Mouse (Mus musculus) ES-E14 (cell line): ENCODE measurements around the gene Hoxb3. TPM values are rescaled to one million over a fixed set of nuclear protein-coding genes. Genes with fewer than 3 reads are reported as not detected.

ENCODE experiments used
- DNase-seq: peaks from one replicate; pipeline ENCODE4 v3.0.0-alpha.2; 2013; ENCODE audit warnings: low read depth, low spot score
- H3K27ac ChIP-seq: 2 replicates; pipeline ENCODE4 v1.5.1; 2012; ENCODE audit warnings: low read depth, mild to moderate bottlenecking, low read length, moderate library complexity, mixed read lengths; ENCODE audit not compliant: poor library complexity, insufficient read depth, severe bottlenecking
- H3K36me3 ChIP-seq: 2 replicates; pipeline ENCODE4 v1.6.1; 2012; ENCODE audit warnings: mild to moderate bottlenecking, low read length, moderate library complexity, mixed read lengths; ENCODE audit not compliant: control insufficient read depth, poor library complexity, insufficient read depth, severe bottlenecking
- H3K4me1 ChIP-seq, 2 experiments: fragments of 150-350 bp in 1 of 2; sonication (generic) in 1 of 2; 2 replicates each; pipeline ENCODE4 v1.6.1; 2012; ENCODE audit warnings: low read length in 2 of 2, mild to moderate bottlenecking in 1 of 2, mixed read lengths in 1 of 2; ENCODE audit not compliant: control insufficient read depth in 2 of 2, insufficient read depth in 2 of 2, poor library complexity in 1 of 2
- H3K4me3 ChIP-seq, 2 experiments: fragments of 150-350 bp in 1 of 2; sonication (generic) in 1 of 2; 2 replicates each; pipeline ENCODE4 v1.5.1; 2012; ENCODE audit warnings: low read length in 2 of 2, low read depth in 1 of 2, mild to moderate bottlenecking in 1 of 2, mixed read lengths in 1 of 2; ENCODE audit not compliant: insufficient read depth in 1 of 2, poor library complexity in 1 of 2, severe bottlenecking in 1 of 2
- H3K9ac ChIP-seq: 2 replicates; pipeline ENCODE4 v1.6.1; 2012; ENCODE audit warnings: low read depth, mild to moderate bottlenecking, low read length, mixed read lengths; ENCODE audit not compliant: poor library complexity, insufficient read depth, severe bottlenecking
- H3K9me3 ChIP-seq: fragments of 150-350 bp; sonication (generic); 2 replicates; pipeline ENCODE4 v1.6.1; 2012; ENCODE audit warnings: low read depth, mild to moderate bottlenecking, low read length; ENCODE audit not compliant: control insufficient read depth, insufficient read depth
- CHD2 ChIP-seq: IDR thresholded peaks from 2 replicates; pipeline ENCODE4 v1.6.1; 2014; ENCODE audit warnings: mild to moderate bottlenecking, low read depth, low read length, inconsistent platforms
- HCFC1 ChIP-seq: IDR thresholded peaks from 2 replicates; pipeline ENCODE4 v1.6.1; 2012; ENCODE audit warnings: low read length, inconsistent platforms, borderline replicate concordance; ENCODE audit not compliant: insufficient read depth
- MAFK ChIP-seq: IDR thresholded peaks from 2 replicates; pipeline ENCODE4 v1.6.1; 2014; ENCODE audit warnings: mild to moderate bottlenecking, low read depth, low read length, inconsistent platforms; ENCODE audit not compliant: insufficient read depth
- ZC3H11A ChIP-seq: IDR thresholded peaks from 2 replicates; pipeline ENCODE4 v1.6.1; 2012; ENCODE audit warnings: low read depth, mild to moderate bottlenecking, inconsistent platforms, low read length, borderline replicate concordance
- ZNF384 ChIP-seq: IDR thresholded peaks from 2 replicates; pipeline ENCODE4 v1.6.1; 2012; ENCODE audit warnings: low read depth, low read length, inconsistent platforms
- in situ Hi-C, 2 experiments: fragments of 600-800 bp; cut with MboI; formaldehyde crosslinking; loops; one replicate each; pipeline ENCODE4 v1.15.1; 2025; ENCODE audit warnings: low sequenced_read_pairs in 2 of 2, inconsistent platforms in 1 of 2; ENCODE audit not compliant: unreplicated experiment in 2 of 2
- total RNA-seq: library from RNA; depleted of rRNA; stranded (reverse); fragments of 300-350 nt; gene quantifications from 2 replicates; pipeline ENCODE4 v1.2.3, GENCODE M21; 2012

The Hoxb3 gene
- total RNA-seq, 1 experiment: 0.54 TPM

DNA sequence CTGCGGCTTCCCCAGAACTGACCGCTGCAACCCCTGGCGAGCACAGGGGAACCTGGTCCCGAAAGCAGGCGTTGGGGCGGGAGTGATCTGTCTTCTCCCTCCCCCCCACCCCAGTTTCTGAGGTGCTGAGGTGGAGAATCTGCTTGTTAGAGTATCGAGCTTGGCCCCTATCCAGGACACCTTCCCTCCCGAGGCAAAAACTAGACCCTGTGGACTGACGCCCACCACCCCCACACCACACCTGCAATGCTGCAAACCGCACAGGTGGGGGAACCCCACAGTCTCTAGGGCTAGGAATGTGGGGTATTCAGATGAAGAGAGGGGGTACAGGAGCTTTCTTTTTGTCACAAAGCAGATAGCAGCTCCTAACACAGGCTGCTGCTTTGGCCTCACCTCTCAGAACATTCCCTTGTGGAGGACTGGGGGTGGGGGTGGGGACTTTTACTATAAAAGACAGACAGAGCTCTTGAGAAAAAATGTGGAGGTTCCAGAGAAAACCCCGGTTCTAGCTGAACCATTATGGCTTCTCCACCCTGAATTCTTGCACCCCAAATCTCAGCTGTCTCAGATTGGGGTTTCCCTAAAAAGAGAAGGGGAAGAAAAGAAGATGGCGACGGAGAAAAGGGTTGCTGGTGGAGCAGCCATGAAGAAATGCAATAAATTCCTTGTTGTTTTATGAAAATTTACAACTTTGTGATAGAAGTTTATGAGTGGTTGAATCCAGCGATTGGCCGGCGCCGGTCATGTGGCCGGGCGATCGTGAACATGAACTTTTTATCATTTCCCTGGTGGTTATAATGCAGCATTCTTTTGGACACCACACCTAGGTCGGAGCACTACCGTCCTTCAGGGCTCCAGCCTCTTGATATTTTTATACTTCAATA is 31.2 kb upstream of the Hoxb3 start, which contains the start of gene Hoxb6:
Hoxb6 (plus strand) TSS at position 796 of the 884 bp plus-strand sequence.
- DNase-seq: no peak
- Histone ChIP-seq H3K36me3 (no peaks in the 10 kb centered on the region), H3K4me3 (no peak within 1 kb of the TSS; a peak in 1 of 4 replicates), H3K9me3 (no peaks in the 10 kb centered on the region), H3K4me1 (no peaks in the 10 kb centered on the region; a peak in 1 of 4 replicates), H3K27ac (no peak within 1 kb of the TSS), H3K9ac (no peak within 1 kb of the TSS)
- in situ Hi-C loops: loop anchor here (10.0 to 25.0 kb wide), 2 partner anchors 63 to 570 kb away; partner anchors contain the start of gene Hoxb2 (in 1 of the 2)
- TF ChIP-seq MAFK (no peak), ZC3H11A (no peak), CHD2 (no peak), HCFC1 (no peak), ZNF384 (no peak)

DNA sequence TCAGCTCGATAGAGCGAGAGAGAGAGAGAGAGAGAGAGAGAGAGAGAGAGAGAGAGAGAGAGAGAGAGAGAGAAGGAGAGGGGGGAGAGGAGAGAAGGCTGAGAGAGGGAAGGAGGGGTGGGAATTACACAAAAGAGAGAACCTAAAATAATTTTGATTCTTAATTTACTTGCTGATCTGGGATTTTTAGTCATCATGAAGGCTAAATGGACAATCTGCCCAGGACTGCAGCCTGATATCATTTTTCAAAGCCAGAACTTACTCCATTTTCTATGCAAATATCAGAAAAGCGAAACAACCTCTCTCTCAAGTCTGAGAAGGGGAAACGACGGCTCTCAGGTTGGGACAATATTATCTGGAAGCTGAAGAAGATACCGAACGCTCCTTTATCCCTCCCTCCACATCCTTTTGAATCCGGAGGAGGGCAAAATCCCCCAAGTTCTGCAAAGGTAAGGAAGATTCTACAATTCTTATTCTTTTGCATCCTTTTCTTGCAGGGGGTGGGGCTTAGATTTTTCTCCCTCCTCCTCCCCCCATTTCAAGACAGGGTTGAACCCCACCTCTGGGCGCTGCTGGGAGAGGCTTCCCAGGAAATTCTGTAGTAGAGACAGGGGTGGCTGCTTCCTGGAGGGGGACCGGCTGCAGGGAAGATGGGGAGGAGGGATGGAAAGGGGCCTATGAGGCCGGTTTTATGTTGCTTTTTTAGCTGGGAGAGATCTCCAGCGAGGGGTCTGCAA is 30.4 kb upstream of the Hoxb3 start:
- H3K27ac ChIP-seq: no peak overlapping the region
- no peak overlapping the region; a peak in 1 of 4 replicates for H3K4me3 ChIP-seq
- no peaks in the 10 kb centered on the region for H3K36me3 ChIP-seq
- in situ Hi-C loops: loop anchor here (10.0 to 25.0 kb wide), 2 partner anchors 62 to 570 kb away; partner anchors contain the start of gene Hoxb2 (in 1 of the 2)
- TF ChIP-seq HCFC1: no peak
- TF ChIP-seq MAFK: no peak
- H3K9me3 ChIP-seq: no peaks in the 10 kb centered on the region
- no peak overlapping the region for H3K9ac ChIP-seq
- no peak for DNase-seq
- no peaks in the 10 kb centered on the region; a peak in 1 of 4 replicates for H3K4me1 ChIP-seq

DNA sequence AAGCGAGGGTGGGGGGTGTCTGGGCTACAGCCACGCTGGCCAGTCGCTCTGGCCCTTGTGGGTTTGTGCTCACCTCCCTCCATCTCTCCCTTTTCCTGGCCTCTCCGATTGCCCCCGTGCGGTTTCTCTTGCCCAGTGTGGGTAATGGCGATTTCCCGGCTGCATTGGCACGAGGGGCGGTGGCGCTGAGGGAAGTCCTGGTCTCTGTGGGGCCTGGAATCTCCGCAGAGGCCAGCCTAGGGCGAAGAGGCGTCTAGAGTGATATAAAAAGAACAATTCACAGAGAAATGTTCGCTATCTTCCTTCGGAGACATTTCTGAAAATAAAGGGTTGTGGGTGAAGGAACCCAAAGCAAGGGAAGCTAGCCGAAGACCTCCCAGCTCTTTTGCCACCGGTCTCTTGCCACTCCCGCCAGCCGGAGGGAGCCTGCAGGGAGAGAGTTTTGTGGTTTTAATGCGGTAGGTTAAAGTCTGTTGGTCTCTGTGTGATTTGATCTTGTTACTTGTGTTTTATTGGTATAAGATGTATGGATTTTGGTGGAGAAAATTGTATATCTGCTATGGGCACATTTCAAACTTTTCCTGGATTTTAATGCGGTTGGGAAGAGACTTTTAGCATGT is 29.7 kb upstream of the Hoxb3 start:
- Histone ChIP-seq H3K4me3 (no peak overlapping the region; a peak in 1 of 4 replicates), H3K4me1 (no peaks in the 10 kb centered on the region; a peak in 1 of 4 replicates), H3K36me3 (no peaks in the 10 kb centered on the region), H3K27ac (no peak overlapping the region), H3K9me3 (no peaks in the 10 kb centered on the region), H3K9ac (no peak overlapping the region)
- DNase-seq: no peak
- in situ Hi-C loops: loop anchor here (10.0 to 25.0 kb wide), 2 partner anchors 61 to 569 kb away; partner anchors contain the start of gene Hoxb2 (in 1 of the 2)
- TF ChIP-seq ZC3H11A: no peak
- no peak for TF ChIP-seq MAFK
- no peak for TF ChIP-seq HCFC1

DNA sequence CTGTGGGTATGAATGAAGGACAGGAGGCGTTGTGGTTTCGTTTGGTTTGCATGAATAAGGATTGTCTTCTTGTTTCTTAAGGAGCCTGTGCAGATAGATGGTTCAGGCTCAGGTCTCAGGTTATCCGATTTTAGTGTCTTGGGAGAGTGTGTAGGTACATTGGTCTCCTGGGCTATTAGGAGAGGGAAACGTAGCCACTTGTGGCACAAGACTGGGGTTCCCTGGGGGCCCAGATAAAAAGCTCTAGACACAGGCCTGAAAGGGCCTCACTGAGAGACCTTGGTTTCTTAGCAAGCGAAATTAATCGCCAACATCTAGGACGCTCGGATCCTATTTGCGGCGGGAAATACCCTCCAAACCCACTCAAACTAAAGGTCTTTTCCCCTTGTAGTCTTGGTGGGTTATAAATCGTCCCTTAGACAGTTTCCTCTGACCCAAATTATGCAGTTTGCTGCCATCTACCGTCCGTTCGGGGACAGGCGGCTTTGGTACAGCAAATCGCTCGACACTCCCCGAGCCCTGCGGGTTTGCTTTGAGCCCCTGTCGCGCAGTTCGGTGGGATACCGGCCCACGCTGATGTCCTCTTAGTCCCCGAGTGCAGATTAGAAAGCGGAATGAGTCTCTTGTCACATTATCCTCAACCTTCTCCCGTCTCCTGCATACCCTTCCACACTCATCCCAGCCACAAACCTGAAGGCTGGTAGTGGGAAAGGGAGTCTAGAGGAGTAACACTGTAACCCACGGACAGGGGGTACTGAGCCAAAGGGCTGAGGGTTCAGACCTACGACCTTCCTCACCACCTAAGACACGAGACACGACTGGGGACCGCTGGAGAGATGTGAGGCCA is 28.7 kb upstream of the Hoxb3 start:
- TF ChIP-seq ZC3H11A (no peak), CHD2 (no peak), HCFC1 (no peak), MAFK (no peak), ZNF384 (no peak)
- H3K4me1 ChIP-seq: no peaks in the 10 kb centered on the region; a peak in 2 of 4 replicates
- H3K9me3 ChIP-seq: no peaks in the 10 kb centered on the region
- H3K36me3 ChIP-seq: no peaks in the 10 kb centered on the region
- H3K9ac ChIP-seq: no peak overlapping the region
- DNase-seq: peak; percentile 87
- H3K4me3 ChIP-seq: no peak overlapping the region
- in situ Hi-C loops: loop anchor here (10.0 to 25.0 kb wide), 2 partner anchors 60 to 568 kb away; partner anchors contain the start of gene Hoxb2 (in 1 of the 2)
- no peak overlapping the region for H3K27ac ChIP-seq
